Mouse (Mus musculus) telencephalon, adult 2 months (tissue): Measurements from ENCODE around the gene Eif2a.

Experiments
- DNase-seq: peaks from one replicate; pipeline ENCODE4 v3.0.0-alpha.2; 2011; ENCODE audit warnings: low read depth, low spot score

Gene Eif2a

DNA sequence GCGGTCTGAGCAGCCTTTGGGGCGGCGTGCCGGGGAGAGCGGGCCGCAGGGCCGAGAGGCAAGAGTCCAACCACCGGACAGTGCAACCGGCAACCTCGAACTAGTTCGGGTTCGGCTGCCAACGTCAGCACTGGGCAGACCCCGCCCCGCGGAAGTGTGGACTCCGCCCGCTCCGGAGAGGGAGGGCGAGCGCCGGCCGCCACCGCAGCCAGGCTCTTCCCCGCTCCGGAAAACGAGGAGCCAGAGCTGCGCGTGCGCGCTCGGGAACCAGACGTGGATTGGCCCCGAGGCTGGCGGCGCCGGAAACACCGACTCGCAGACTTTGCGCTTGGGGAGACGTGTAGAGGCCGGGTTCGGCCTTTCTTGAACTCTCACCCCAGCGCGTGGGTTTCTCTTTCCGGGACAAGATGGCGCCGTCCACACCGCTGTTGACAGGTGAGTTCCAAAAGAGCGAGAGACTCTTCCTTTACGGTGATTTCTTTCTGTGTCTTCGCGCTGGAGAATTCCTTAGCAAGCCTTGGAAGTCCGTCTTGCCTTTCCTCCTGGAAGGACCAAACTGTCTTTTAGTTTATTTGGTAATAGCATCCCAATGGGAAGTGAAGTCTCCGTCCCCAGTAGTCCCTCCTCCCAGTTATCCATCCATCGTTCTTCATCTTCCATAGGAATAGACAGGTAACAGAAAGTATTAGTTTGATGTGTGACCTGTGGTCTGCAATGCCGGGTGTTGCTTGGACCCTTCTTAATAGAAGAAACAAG lies at the start of gene Eif2a, which contains the start of gene Serp1:
TSS of gene Eif2a (plus strand) at position 170 of the 756 bp plus-strand sequence.
TSS of gene Serp1 (minus strand) at position 241 of the 756 bp plus-strand sequence.
- DNase-seq: peak; percentile 98

DNA sequence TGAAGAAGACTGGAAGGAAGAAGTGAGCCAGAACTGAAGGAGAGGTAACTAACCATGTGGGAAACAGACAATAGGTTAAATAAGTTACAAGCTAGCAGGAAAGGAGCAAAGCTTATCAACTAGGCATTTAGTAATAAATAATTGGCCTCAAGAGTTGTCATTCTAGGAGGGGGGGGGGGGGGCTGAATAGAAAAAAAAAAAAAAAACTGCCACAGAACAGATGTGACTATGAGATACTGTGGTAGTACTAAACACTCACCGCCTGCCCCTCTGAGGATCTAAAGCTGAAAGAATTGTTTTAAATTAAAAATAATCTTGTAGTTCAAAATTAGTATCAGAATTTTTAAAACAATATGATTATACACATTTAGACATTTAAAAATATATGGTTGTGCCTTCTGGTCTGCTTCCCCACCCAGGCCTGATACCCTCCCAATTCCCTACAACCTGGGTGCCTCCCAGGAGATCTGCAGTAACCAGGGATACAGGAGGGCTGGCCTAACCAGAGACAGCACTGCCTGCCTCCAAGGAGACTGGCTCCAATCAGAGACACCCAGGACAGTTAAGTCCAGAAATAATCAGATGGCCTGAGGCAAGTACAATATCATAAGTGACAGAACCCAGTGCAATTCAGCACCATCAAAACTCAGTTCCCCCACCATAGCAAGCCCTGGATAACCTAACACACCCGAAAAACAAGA lies 46.7 kb upstream of the Eif2a start:
- DNase-seq: no peak

DNA sequence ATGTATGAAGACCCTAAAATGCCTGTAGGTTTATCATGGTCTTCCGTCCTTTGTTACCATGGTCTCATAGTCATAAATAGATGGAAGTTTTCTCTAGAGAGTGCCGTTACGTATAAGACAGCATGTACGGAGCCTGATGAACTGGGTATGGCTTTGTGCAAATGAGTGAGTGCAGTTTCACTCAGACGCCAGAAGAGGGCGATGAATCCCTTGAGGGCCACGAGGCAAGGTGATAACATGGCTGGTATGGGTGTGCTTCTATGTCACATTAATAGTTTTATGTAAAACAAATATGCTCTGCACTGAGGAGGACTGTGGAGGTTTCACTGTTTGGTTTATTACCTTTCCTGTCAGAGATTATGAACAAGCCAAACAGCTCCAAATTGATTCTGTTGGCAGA lies 39.7 kb upstream of the Eif2a start:
- DNase-seq: no peak

DNA sequence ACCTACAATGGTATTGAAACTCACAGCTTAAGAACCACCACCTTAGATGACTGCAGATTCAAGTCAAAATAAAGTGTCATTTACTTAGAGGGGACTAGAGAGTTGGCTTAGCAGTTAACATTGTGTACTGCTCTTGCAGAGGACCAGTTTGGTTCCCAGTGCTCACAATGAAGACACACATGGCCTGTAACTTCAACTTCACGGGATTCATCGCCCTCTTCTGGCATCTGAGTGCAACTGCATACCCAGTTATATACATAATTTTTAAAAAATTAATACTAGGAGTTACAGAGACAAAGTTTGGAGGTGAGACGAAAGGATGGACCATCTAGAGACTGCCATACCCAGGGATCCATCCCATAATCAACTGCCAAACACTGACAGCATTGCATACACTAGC lies 38.5 kb upstream of the Eif2a start:
- DNase-seq: no peak

DNA sequence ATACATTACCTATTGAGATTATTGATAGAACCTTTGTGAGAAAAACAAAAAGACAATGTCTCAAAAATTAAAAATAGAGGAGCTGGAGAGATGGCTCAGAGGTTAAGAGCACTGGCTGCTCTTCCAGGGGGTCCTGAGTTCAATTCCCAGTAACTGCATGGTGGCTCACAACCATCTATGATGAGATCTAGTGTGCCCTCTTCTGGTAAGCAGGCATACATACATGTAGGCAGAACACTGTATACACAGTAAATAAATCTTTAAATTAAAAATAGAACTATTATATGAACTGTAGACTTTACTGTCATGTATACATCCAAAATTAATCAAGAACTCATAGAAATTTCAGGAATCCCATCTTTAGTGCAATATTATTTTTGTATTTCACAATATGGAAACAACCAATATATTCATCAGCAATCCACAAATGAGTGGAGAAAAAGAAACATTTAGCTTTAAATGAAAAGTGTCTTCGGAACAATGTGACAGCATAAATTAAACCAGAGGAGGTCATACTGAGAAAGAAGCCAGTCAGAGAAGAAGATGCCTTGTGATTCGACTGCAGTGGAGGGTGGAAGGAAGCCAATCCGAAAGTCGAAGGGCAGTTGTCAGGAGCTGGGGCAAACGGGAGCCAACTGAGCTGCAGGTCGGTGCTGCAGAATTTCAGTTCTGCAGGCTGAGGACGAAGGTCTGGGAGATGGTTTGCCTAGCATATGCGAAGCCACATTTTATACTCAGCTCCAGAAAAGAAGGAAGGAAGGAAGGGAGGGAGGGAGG lies 37.4 kb upstream of the Eif2a start:
- no peak for DNase-seq

DNA sequence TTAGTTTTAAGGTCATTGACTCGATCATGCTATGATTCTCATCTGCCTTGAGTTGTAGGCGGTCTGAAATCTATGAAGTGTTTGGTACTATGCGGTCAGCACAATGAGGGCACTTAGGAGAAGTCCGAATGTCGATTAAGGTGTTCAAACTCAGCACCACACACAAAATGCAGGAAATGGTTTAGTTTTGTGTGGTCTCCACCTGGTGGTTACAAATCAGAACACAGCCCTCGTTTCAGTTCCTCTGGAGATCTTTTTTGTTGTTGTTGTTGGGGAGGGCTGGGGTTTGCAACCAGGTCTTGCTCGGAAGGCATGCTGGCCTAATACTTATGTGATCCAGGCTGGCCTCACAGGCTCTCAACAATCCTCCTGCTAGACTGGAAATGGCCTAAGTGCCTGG lies 34.8 kb upstream of the Eif2a start:
- peak; percentile 16 for DNase-seq

DNA sequence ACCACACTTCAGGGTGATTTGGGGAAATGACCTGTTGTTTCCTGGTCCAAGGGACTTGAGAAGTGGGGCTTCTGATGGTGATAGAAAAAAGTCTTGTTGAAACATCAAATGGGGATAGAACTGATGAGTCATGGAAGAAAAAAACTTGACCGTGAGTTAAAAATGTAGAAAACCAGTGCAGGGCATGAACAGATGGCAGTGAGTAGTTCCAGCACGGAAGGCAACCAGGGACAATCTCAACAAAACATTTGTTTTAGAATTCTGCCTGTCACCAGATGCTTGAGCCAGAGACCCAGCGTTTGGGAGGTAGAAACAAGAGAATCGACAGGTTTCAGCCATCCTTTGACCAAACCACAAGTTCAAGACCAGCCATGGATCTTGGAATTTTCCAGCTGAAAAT lies 32.0 kb upstream of the Eif2a start:
- peak; percentile 73 for DNase-seq

DNA sequence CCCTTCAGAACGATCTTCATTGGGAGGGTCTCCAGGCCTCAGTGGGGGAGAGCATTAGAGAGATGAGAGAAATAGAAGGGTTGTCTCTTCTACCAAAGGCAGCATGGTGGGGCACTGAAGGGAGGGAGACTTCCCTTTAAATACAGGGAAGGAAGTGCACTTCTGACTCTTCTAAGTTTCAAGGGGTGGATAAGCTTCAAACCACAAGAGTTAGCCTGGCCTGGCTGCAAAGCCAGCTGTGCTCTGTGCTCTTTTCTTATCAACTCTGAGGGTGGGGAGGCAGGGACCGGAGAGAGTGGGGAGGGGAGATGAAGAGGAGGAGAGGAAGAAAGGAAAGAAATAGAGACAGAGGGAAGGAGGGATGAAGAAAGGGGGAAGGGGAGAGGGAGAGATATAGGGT lies 23.7 kb upstream of the Eif2a start:
- DNase-seq: no peak

DNA sequence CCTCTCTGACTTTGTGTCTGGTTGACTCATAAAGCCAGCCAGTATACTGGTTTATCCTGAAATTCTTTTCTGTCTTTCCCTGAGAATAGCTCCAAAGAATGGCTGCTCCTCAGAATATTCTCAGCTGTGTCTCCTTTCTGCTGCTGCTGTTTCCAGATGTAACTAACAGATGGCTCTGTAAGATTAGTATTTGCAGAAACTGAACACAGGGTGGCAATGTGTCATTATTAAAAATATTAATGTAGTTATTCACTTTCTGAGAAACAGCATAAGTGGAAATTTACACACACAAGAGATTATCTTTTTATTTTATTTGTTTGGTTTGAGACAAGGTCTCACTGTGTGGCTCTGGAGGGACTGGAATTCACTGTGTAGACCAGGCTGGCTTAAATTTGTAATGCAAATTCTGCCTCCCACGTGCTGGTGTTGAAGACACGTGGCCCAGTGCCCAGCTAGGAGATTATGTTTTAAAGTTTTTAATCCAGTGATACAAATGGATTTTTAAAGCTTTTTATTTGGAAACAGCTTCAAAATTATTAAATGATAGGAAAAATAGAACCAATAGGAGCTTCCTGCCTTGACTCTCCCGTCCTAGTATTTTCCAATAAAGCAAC lies 21.8 kb upstream of the Eif2a start:
- DNase-seq: no peak

DNA sequence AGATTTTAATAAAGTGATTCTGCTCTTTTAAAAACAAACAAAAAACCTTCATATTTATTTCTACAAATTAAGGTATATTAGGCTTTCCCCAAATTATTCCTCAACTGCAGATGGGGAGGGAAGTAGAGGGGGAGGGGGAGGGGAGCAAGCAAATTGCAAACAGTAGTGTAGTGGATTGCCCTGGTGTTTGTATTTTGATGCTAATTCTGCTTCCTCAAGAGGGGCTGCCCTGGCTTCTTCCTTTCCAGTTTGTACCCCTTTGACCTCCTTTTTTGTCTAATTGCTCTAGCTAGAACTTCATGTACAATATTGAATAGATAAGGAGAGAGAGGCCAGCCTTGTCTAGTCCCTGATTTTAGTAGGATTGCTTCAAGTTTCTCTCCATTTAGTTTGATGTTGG lies 20.9 kb upstream of the Eif2a start:
- DNase-seq: no peak

DNA sequence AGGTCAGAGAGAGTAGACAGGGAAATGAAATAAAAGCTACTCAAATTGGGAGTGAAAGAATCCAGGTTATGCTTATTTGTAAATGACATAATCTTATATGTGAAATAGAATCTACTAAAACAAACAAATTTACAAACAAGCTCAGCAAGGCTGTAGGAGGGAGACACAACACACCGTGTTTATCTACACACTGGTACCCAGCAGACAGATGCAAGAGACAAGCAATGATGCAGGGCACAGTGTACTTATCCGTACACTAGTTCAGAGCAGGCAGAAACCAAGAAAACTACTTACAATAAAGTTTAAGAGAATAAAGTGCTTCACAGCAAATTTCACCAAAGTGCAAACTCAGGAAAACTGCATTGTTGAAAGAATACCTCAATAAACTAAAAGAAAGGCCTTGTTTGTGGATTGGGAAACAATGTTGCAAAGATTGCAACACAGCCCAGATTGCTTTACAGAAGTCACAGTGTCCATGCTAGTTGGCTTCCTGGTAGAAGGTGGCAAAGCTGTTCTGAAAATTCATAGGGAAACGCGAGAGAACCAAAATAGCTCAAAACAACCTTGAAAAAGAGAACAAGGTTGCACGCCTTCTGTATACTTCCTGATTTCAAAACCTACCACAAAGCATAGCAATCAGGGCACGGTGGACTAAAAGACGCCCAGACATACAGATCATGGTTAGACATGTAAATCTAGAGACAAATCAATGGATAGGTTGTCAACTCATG lies 17.4 kb upstream of the Eif2a start:
- DNase-seq: no peak

DNA sequence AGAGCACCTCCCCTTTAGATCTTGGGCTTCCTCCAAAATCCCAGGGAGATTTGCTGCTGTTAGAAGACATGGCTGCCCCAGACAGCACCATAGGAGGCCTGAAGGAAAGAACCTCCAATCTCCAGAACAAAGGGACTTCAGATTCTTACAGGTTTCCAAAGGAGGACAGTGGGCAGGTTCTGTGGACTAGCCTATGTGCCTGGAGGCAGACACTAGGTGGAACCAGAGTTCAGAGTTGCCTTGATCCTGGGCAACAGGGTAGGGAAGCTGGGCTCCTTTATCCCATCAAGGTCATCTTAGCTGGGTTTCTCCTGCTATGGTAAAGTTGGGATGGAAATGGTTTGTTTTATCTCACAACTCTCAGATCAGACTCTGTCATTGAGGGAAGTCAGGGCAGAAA lies 14.0 kb upstream of the Eif2a start:
- no peak for DNase-seq

DNA sequence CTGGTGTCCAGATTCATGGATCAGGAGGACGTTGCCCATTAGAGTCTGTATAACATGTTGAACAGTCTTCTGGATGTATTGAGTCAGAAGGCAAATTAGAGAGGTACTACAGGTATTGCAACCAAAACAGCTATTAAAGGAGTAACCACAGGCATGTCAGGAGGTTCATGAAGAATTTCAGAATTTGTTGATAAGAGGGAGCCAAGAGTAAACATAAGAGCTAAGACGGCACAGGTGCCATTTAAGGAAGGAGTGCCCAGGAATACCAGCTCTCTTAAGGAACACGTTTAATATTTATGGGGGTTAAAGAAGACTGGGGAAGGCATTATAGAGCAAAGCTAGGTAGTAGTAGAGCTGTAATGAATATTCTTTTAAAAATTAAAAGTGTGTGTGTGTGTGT lies 12.9 kb upstream of the Eif2a start:
- no peak for DNase-seq

DNA sequence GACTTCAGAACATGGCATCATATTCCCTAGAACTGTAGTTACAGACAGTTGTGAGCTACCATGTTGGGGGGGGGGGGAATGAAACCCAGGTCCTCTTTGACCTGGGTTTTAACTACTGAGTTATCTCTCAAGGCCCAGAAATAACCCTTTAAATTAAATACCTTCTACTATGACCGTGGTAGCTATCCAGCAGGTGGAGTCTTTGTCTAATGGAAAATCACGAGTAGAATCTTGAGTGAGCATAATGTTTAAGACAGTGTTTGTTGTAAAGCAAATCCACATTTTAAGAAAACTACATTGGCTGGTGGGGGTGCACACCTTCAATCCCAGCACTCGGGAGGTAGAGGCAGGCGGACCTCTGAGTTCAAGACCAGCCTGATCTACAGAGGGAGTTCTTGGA lies 12.1 kb upstream of the Eif2a start:
- DNase-seq: no peak

DNA sequence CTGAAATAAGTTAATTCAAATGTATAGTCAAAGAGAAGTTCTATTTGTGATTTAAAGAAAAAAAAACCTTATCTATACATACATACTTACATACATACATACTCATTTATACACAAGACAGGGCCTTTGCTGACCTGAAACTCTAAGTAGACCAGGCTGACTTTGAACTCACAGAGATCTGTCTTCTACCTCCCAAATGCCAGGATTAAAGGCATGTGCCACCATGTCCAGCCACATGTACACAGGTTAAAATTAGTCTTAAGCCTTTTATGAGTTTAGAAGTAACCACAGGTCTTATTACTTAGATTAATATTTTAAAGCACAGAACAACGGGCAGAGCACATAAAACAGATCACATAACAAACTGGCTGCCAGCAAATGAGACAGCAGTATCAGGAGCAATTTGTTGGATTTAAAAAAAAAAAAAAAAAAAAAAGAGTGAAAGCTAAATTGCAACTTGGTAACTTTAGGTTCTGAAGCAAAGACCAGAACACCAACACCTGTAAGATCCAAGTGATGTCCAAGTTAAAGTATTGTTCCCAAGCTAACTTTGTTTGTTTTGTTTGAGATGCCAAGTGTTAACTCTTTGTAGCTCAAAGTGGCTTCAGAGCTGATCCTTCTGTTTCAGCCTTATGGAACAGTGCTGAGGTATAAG lies 9.5 kb upstream of the Eif2a start:
- no peak for DNase-seq

DNA sequence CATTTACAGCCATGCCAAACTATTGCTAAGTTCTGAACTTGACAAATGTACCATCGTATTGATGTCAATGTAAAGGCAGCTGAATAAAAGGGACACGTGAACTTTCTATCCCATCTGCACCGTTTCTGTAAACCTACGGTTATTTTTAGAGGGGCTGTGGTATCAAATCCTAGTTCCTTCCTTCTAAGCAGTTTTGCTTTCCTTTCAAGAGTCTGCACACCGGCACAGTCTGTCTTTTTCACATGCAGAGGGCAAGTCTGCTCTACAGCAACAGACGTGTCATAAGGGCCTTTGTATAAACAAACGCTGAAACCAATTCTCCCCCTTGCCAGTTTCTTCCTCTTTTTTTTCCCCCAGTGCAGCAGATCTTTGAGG lies 9.0 kb upstream of the Eif2a start:
- DNase-seq: no peak

DNA sequence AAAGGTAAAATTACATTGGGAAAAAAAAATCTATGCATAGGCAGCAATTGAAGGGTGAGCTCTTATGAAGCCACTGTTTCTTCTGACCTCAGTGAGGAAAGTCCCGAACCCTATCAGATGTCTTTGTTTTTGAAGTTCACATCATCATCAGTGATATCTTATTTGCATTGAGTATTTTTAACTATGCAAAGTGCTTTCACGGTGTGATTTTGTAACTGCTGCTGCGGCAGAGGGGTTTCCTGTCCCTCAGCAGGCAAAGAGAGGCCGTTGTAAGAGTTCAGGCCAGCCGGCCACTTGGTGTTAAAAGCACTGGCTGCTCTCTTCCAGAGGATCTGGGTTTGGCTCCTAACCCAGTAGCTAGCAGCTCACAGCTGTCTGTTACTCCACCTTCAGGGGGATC lies 8.4 kb upstream of the Eif2a start:
- DNase-seq: no peak

DNA sequence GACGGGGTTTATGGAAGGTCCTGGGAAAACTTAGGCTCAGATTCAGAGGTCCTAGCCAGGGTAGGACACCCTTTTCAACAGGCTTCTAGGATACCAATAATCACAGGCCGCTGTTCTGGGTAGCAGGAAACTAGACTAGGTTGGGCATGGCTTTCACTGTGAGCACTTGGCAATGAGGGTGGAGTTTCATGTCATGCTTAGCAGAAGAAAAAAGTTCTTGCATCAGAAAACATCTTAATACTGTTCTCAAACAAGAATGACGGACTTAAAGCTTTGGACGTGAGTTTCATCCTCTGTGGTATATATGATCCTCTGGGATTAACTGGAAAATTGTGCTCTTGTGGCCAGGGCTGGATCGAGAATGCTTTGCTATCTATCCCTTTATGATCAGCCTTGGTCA lies 7.8 kb upstream of the Eif2a start:
- DNase-seq: no peak

DNA sequence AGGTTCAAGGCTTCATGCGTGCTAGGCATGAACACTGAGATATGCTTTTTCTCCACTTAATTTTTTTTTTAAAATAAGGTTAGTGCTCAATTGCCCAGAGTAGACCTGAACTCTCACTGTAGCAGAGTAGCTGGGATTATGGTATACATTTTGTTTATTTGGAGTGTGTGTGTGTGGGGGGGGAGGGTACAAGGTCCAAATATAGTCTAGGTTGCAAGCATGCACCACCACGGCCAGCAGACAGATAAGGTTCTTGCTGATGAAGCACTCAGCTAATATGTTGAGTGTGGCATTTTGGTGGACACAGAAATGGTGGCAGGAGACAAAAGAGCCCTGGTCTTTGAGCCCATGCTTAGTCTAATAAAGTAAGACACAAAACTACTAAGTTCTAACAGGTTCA lies 6.7 kb upstream of the Eif2a start:
- no peak for DNase-seq

DNA sequence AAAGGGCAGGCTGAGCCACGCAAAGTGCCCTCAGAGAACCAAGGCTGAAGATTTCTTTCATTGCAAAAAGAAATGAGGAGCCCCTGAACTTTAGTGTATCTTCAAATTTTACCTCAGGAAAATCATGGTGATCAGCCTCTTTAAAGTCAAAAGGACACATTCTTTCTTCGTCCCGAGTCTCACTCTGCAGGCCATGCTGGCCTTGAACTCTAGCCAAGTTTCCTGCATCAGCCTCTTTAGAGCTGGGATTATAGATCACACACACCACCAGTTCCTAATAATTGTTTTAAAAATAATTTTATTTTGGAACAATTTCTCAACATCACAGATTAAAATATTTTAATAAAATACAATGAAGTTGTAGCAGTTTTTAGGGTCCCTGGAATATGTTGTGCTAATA lies 6.1 kb upstream of the Eif2a start:
- DNase-seq: no peak

DNA sequence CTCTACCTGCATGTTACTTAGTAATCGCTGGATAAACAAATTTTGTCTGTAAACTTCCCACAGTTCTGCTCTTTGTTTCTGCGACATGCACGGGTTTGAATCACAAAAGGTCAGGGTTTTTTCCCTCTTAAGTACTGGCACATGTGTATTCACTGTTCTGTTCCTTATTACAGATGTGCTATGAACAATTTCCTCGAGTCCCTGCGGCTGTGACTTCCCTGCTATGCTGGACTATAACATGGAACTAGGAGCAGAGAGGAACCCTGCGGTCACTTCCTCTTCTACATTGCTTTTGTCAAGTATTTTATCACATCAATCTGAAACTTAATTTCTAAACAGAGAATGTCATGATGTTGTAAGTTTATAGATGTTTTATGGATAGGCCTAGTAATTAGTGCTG lies 5.3 kb upstream of the Eif2a start:
- no peak for DNase-seq
